Mouse (Mus musculus) telencephalon, adult 2 months (tissue): ENCODE results near the gene Dap.

Experiments used
- DNase-seq: peaks from one replicate; pipeline ENCODE4 v3.0.0-alpha.2; 2011; ENCODE audit warnings: low read depth, low spot score

The Dap gene

DNA sequence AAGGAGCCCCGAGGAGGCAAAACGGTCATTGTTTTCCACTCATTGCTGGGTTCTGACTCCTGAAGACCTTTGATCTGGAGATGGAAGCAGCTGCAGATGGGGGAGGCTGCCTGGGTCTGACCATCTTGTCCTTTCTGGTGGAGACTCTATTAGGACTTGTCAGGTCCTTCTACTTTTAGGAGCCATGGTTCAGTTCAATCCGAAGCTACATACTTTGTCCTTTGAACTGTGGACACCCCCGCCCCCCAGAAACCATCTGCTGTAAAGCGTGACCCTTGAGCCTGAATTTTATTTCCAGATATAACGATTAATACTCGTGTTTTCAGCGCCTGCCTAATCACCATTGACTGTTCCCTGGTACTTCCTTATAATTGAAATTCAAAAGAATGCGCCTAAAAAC, 38.2 kb downstream of the Dap start:
- DNase-seq: no peak

DNA sequence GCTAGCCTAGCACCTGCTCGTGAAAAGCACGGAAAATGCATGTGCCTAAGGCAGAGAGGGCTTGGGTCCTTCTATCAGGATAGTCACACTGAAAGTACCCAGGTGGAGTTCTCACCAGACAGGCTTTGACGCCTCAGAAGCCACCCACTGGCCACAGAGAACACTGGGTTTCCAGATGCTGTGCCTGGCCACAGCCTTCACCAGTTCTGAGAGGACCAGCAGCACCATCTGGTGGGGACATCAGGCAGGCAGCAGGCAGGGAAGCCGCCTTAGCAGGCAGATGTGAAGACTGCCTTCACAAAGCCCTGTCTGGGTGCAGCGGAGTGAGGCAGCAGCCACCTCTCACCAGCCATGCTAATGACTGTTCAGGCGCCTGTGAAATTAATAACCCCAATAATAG, 40.7 kb downstream of the Dap start:
- peak; percentile 56 for DNase-seq

DNA sequence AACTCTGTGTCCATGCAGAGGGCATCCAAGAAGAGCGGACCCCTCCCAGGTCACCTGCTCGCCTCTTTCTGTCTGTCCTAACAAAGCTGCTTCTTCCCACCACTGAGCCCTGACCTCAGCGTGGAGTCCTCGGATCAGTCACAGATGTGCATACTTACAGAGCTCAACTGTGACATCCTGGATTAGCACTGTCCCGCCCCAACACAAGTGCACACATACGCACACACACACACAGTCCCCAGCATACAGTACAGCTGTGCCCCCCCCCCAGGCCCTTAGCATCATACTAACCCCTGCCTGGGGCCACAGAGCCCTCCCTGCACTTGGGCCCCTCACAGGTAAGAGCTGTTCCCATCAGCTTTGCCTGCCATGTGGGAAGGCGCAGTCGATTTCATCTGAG, 41.3 kb downstream of the Dap start:
- DNase-seq: no peak

DNA sequence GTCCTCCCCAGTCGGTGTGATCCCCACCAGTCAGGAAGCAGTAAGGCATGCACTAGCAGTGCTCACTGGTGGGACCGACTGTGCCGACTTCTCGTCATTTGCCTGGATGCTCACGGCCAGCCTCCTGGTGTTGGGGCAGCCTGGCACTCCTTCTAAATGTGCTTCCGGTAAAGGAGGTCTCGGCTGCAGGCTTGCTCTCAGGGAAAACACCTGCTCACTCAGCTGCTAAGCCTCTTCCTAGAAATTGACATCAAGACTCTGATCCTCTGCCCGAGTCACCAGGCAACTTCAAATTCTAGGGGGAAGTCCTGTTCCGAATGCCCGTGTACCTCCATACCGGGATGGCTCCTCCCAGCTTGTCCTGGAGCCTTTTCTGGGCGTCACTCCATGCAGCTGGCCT, 41.7 kb downstream of the Dap start:
- DNase-seq: no peak

DNA sequence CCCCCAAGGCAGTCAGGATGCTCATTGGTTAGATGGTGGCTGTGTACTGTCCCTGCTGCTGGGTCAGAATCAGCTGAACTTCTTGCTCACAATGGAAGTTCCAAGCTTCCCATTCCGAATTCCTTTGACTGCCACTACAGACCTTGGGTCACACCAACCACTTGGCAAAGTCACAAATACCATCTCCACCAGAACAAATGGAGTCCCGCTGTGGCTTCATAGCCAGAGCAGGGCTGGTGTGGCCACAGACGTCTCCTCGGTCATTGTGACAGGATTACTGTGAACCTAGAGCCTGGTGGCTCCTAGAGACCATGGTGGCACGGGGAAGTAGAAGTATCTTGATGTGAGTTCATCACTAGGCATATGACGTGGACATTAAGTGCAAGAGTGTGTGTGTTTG, 44.0 kb downstream of the Dap start:
- DNase-seq: no peak

DNA sequence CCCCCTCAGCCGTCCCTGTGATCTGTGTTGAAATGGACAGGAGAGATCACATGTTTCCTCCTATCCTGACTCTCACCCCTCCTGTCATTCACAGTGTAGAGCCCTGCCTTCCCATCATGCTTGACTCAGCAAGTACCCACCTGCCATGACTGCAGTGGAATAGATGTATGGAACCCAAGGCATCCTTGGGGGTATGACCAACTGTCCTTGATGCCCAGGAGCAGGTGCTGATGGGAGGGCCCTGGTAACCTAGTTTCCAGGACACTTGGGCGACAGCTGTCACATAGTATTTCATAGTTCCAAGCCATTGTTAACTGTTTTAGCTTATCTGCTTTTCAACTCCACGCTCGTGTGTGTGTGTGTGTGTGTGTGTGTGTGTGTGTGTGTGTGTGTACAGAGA, 45.4 kb downstream of the Dap start:
- DNase-seq: no peak

DNA sequence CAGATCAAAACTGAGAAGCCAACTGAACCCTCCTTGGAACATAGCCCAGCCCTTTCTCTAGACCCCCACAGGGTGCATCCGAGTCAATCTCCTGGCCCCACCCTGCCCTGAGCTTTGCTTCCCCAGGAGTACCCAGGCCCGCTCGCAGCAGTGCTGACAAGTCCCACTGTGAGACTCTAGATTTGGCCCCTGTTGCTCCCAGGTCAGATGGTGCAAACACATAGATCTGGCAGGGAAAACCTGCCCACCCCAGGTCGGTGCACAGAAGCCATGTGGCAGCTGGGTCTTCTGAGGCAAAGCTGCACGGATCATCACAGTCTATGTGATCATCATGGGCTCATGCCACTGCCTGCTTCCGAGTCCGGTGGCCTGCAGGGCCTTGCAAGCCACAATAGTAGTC, 48.6 kb downstream of the Dap start:
- no peak for DNase-seq

DNA sequence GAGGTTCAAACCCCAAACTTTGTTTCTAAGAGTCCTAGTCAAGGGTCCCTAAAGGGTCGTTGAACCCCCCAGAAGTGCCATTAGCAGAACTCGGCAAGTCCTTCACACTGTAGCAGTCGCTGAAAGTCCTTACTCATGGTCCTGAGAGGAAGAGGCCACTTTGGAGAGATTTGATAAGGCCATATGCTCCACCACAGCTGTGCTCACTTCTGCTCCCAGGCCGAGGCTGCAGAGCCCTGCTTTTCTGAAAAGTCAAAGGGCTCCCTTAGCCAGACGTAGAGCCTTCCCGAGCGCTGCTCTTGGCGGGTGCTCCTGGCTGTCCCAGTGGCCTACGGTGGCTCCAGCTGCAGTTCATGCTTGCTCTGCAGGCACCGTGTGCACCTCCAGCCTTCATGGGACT, 49.4 kb downstream of the Dap start:
- no peak for DNase-seq

DNA sequence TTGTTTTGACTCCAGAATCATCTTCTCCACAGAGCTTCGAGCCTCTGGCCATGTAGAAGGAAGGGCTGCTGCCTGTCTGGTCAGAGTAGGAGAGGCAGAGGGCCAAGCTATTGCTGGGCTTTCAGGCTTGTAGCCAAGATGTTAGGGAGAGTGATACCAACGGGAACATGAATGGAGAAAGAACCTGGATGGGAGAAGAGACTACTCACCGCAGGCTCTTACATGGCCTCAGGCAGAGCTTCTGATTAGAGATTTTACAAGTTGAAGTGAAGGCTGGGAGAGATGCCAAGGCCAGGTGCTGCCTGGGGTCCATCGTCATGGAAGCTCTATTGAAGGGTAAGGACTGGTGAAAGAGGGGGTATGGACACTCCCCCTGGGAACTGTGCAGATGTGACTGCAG, 54.0 kb downstream of the Dap start:
- no peak for DNase-seq

DNA sequence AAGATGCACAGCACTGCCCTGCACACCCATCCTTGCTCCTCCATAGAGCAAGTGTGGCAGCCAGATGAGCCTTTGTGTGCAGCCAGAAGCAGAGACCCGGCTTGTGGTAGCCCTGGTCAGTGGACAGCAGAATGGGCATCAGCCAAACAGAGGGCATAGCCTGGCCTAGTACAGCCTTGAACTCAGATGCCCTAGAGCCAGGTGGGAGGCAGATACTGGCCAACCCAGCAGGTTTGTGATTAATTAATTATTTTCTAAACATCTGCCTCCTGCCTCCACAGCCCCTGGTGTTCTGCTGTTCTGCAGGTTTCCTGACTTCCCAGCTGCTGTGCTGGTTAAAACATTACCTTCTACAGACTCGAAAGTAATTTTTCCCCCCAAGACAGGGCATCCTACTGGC, 55.0 kb downstream of the Dap start:
- DNase-seq: no peak

DNA sequence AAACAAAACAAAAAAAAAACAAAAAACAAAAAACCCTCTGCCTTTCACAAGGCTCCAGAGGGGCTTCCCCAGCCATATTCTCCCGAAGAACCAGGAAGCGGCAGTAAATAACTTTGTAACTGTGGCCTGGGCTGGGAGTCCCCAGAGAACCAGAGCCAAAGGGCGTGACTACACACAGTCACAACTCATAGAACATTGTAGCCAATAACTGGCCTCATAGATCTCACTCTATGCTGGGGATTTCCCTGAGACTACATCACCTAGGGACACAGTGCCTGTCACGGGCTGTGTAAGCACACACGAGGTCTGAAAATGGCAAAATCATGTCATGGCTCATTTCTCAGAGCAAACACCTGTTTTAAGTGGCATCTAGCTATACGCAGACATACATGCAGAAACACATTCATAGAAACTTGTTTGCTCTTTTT, 55.5 kb downstream of the Dap start:
- DNase-seq: no peak

DNA sequence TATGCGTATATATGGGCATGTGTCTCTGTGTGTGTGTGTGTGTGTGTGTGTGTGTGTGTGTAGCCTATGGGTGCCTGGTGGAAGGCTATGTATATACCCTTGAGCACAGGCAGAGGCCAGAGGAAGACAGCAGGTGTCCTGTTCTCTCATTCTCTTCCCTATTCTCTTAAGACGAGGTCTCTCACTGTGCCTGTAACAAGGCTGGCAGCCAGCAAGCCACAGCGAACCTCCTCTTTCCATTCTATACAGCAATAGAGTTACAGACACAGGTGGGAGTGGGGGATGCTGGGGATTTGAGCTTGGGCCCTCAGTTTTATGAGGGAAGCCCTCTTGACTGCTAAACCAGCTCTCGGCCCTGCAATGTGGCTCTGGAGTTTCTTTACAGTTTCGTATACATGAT, 55.9 kb downstream of the Dap start:
- no peak for DNase-seq

DNA sequence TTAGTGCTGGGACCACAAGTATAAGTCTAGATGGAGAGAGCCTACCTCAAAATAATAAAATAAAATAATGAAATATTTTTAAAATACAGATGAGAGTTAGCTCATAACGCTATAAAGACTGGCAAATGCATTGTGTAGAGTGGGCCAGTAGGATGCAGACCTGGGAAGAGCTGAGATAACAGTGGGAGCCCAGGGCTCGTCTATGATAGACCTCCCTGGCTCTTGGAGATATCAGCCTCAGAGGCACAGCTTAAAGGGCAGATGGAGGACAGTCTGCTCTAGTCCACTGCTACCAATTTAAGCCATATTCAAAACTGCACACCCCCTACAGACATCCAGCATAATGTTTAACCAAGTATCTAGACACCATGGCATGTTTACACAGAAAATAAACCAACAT, 56.6 kb downstream of the Dap start:
- DNase-seq: no peak

DNA sequence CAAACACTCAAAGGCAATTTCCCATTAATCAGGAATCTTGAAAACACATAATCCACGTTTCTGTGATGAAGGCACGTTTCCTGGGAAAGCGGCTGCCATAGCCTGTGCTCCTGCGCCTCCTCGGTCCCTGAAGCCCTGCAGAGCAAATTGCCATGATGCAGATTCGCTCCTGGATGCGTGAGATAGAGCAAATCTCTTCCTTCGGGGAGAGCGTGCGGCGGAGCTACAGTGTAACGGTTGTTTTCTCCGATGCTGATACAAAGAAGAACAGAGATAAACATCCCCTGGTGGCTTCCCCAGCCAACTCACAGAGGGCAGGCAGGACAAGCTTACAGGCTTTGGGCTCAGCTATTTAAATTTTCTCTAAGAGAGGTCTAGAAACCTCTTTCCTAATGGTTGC, 57.7 kb downstream of the Dap start:
- no peak for DNase-seq

DNA sequence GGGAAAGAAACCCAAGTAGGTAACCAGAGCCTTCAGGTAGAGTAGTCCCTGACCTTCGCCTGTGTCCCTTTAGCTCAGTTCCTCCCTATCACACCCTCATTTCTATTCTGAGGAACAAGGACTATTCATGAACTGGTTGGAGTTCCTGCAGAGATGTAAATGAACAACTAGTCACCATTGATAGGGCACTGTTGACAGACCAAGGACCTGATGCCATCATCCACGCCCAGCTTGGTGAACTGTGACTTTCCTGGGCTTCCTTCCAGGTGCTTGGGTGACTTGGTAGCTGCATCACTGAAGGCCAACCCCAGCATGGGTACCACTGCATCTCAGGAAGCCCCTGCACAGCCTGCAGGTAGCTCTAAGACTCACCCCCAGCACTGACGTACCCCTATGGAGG, 58.2 kb downstream of the Dap start:
- DNase-seq: no peak

DNA sequence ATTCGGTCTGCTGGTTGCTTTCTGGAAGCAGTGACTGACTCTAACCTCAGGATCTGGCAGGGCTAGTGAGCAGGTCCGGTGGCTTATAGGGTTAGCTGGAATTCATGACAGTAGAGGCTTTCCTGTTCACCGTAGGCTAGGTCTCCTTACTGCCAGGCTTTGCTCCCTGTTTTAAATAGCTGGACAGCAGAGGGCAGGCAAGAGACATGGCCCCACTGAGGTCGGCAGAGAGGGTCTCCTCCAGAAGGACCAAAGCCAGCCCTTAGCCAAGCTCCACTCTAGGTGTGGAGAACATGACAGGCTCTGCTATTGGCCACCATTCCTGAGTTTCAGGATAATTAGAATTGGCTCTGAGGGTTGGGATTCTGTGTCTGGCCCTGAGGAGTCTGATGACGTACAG, 60.0 kb downstream of the Dap start:
- DNase-seq: no peak

DNA sequence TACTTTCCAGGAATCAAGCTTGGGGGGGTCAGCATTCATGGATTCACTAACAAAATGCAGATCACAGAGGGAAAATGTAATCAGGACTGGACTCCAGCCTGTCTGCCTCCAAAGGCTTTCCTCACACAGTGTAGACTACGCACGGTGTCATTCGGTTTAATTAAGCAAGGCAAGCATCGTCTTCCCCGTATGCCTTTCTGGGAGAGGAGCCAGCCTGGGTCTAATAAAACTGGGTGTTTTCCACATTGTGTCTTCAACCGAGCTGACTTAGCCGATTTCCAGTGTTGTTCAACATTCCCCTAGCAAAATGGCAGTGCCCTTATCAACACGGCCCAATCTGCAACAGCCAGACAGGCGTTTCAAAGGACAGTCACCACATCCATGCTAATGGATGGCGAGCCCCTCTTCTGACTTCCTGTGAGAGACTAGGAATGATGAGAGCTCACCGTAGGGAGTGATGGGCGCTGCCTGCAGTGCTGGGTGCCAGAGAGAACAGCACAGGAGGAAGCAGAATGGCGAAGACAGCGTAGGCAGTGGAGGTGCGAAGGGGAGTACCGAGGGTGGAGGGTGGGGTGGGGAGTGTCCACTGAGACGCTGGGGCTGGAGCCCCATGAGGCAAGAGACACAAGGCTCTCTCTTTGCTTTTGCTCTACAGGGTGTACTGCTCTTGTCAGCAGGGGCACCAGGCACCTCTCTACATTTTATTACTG, 61.0 kb downstream of the Dap start:
- no peak for DNase-seq

DNA sequence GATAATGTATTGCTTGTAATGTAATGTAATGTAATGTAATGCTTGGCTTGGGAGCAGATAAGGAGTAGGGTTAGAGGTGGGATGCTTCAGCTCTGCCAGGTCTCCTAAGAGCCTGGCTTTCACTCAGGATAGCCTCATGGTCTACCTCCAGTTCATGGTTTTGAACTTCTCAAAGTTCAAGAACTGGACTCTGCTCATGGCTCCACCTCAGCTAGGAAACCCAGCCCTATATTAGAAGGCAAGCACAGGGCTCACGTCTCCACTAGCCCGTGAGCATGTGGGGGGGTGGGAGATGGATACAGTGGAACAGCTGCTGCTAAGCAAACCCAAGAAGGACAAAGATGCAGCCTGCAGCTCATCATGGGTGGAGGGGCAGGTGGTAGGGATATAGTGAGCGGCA, 61.6 kb downstream of the Dap start:
- no peak for DNase-seq

DNA sequence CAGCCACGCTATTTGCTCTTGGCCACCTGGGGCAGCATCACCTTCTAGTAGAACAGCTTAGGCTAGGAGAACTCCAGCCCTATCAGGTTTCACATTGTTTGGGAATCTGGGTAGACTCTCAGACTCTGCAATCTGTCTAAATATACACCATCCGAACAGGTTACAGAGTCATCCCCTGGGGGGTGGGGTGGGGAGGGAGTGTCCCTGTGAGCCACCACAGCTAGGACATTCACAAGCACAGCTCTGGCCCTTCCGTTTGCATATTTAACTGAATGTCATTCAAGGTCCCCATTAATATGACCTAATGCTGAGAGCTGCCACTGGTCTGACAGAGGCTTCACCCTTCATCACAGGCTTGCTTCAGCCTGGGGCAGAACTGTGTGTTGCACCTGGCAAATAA, 68.5 kb downstream of the Dap start:
- DNase-seq: no peak

DNA sequence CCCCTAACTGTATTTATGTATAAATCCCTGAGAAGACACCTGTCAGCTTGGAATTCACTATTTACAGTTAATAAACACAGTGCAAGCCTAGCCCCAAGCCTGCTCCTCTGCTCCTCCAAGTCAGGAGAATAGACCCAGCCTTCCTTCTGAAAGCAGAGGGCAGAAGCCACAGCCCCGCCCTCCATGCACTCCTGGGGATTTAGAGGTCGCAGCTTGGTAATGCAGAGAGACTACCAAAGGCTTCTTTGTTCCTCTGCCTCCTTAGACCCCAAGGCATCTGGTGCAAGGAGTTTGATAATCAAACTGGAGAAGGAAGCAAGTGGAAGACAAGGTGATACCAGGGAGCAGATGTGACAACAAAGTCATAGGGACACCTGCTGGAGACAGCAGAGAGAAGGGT, 70.2 kb downstream of the Dap start:
- DNase-seq: no peak

DNA sequence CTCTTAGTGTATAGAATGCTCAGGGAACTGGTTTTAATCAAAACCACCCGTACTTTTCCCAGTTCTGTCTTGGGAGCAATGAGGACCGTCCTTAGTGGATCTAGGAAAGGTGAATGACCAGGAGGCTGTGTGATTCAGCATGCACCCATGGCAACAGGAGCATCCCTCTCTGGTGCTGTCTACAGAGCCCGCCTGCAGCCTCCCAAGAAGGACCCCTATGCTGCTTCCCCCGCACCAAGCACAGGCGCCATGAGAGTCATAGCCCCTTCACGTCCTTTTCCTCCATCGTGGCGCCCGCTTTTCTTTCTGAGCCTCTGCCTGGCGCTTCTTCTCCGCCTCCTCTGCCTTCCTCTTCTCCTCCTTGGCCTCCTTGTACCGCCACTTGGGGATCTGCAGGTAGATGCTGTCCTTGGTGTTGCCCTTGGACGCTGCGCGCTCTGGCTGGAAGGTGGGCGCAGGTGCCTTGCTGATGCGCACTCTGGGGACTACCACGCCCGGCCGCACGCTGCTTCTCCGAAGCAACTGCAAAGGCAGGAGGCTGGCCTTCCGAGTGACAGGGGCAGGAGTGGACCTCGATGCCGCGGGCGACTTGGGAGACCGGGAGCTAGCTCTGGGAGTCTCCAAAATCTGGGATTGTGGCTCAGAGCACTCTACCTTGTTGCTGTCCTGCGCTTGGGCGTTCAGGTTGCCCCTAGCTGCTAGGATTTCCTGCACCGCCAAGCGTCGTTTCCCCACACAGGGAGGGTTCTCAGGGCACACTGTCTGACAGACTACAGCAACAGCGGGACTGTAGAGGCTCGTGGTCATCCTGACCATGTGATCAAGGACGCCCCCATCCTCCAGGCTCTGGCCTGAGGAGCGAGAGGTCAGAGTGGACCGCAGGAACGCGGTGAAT, 73.0 kb downstream of the Dap start:
- DNase-seq: no peak

DNA sequence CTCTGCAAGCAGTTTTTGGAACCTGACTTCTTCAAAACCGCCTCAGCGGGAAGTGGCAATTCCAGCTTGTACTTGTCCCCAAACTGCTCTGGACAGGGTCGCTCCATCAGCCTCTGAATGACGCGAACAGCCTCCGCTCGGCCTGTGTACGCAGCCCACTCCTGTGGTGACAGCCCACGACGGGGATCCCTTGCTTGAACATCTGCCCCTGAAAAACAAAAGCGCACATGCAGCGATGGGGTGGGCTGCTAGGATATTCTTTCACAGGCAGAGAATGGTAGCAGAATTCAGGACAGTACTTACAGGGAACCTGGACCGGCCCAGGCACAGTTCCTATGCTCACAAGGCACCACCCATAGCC, 73.6 kb downstream of the Dap start:
- no peak for DNase-seq

DNA sequence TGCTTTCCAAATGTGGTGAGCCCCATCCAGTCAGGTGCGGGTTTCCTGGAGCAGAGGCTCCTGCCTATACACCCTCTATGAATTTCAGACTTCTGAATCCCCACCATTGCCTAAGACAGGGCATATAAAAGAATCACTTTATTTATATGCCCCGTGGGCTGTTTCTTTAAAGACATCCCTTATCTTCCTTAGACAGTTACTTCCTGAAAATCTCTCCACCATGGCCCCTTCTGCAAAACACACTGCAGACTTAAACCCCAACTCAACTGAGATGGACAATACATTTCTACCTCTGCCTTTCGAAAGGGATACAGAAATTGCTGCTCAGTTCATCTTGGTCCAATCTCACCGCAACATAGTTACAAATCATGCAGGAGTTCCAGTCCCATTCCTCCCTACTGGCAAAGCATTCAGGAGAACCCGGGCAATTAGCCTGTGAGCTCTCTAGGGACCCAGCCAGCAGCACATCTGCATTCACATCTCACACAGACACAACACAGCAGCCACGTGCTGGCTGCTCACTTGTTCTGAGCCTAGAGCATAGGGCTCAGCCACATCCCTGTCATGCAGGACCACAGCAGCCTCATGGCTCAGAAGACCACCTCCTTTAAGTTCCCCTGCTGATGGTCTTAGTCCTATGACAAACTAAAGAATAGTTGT, 75.3 kb downstream of the Dap start:
- no peak for DNase-seq
